Mouse (Mus musculus) embryo, embryonic 10 days (tissue): ENCODE measurements around the gene Lhx8.
A peak's percentile ranks its signal among the peaks of the same experiment; 100 is the strongest.

Experiments
- DNase-seq: peaks from one replicate; pipeline ENCODE4 v3.0.0-alpha.2; 2015; ENCODE audit warnings: low spot score

Gene Lhx8

GRCm38 (mm10) chr3:154321921-154322574, 8.4 kb downstream of the Lhx8 start:
- DNase-seq, result no peak

GRCm38 (mm10) chr3:154317651-154318248, 12.7 kb downstream of the Lhx8 start:
- peak; percentile 68 for DNase-seq

GRCm38 (mm10) chr3:154305163-154305884, 25.1 kb downstream of the Lhx8 start:
- DNase-seq, result no peak

GRCm38 (mm10) chr3:154301102-154301501, 29.4 kb downstream of the Lhx8 start:
- DNase-seq, result no peak

GRCm38 (mm10) chr3:154300006-154300405, 30.5 kb downstream of the Lhx8 start:
- DNase-seq, result no peak

- DNase-seq, result no peak
Observed at GRCm38 (mm10) chr3:154298490-154298889, 32.0 kb downstream of the Lhx8 start.

- DNase-seq, result no peak
Observed at GRCm38 (mm10) chr3:154297499-154297898, 33.0 kb downstream of the Lhx8 start.

GRCm38 (mm10) chr3:154294924-154295834, 35.3 kb downstream of the Lhx8 start:
- no peak for DNase-seq

- no peak for DNase-seq
Observed at GRCm38 (mm10) chr3:154293839-154294490, 36.5 kb downstream of the Lhx8 start.

GRCm38 (mm10) chr3:154292126-154292525, 38.3 kb downstream of the Lhx8 start:
- no peak for DNase-seq

GRCm38 (mm10) chr3:154290351-154290750, 40.1 kb downstream of the Lhx8 start:
- DNase-seq, result no peak

GRCm38 (mm10) chr3:154288429-154289069, 41.9 kb downstream of the Lhx8 start:
- DNase-seq, result no peak

GRCm38 (mm10) chr3:154287217-154287616, 43.2 kb downstream of the Lhx8 start:
- DNase-seq, result peak; percentile 8

GRCm38 (mm10) chr3:154285351-154285750, 45.1 kb downstream of the Lhx8 start:
- DNase-seq, result no peak

- DNase-seq, result no peak
Observed at GRCm38 (mm10) chr3:154284260-154284659, 46.2 kb downstream of the Lhx8 start.

GRCm38 (mm10) chr3:154274681-154275080, 55.8 kb downstream of the Lhx8 start:
- no peak for DNase-seq

- DNase-seq, result peak; percentile 91
Observed at GRCm38 (mm10) chr3:154269757-154270366, 60.6 kb downstream of the Lhx8 start.

GRCm38 (mm10) chr3:154268313-154268712, 62.1 kb downstream of the Lhx8 start:
- no peak for DNase-seq

GRCm38 (mm10) chr3:154257312-154257711, 73.1 kb downstream of the Lhx8 start:
- no peak for DNase-seq
